8 mouse cellular contexts compared by ENCODE assay signal in the genomic region with DNA sequence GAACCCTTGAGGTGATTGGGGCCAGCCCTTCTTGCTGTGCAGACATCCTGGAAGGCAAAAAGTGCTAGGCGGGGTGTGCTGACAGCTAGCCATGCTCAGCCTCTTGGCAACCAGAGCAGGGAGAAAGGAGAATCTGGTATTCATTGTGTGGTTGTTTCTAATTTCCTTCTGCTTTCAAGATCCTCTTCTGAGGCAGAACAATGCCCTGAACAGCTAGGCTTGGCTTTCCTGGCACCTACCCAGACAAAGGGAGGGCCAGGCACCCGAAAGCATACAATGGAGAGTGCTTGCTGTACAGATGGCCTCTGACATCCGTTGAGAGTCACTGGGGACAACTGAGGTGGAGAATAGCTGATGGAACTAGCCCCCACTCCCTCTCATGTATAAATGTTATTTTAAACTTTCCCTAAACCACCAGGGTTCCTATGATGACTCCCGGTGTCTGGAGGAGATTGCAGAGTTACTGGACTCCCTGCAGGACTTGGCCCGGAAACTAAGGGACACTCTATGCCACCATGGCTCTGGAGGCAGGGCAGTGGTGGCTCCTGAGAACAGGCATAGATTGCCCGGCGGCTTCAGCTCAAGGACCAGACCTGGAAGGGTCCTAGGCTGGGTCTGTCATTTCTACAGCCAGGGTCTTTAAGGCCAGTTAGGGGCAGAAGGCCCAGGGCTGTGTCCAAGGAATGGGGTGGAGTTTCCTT. TPM values are rescaled to one million over a fixed set of nuclear protein-coding genes. Genes with fewer than 3 reads are reported as not detected.
DNase-seq lines count a peak whose midpoint lies in the region; ATAC-seq and TF ChIP-seq lines count a peak whose summit lies in the region.

No protein-coding gene starts in this region.

- peaks cover 31% of the 10 kb centered on the region for H3K4me1 ChIP-seq in embryonic fibroblast, embryonic 13.5 days (ENCODE audit: control insufficient read depth, insufficient read depth, low read length)
- peaks cover 55% of the 10 kb centered on the region for H3K4me1 ChIP-seq in megakaryocyte, embryonic 14.5 days
- peaks cover 50% of the 10 kb centered on the region for H3K4me1 ChIP-seq in stomach, embryonic 16.5 days (ENCODE audit: control insufficient read depth, insufficient read depth, low read length)

- 47% methylated on average over 7 of the region's 7 CpGs for WGBS in stomach, embryonic 16.5 days

- H3K27ac ChIP-seq in embryonic fibroblast, embryonic 13.5 days (ENCODE audit: insufficient read depth, low read length) = peak overlapping the region; percentile 83
- peak overlapping the region; percentile 21; the same call in 1 of the 2 replicates for H3K27ac ChIP-seq in layer of hippocampus, adult 2 months
- peak overlapping the region; percentile 91 for H3K27ac ChIP-seq in stomach, embryonic 16.5 days (ENCODE audit: low read length)

- no peak overlapping the region for H3K4me2 ChIP-seq in stomach, embryonic 16.5 days (ENCODE audit: low read depth, low read length)

- peak; percentile 79 to 85 for ATAC-seq in hematopoietic stem cell, adult 5-6 weeks (replicated peaks in 1 of 2; ENCODE audit: insufficient read depth in 1 of 2, low FRiP score in 2 of 2, low TSS enrichment in 1 of 2, low read depth in 1 of 2, poor library complexity in 2 of 2, severe bottlenecking in 2 of 2)
- peak; percentile 45; the same call in 1 of the 2 replicates for ATAC-seq in stomach, embryonic 16.5 days (ENCODE audit: insufficient read depth, low FRiP score)
- no peak for ATAC-seq in activated CD4-positive, CD25-positive, alpha-beta regulatory T cell, adult 4 months

- no peaks in the 10 kb centered on the region for H3K9me3 ChIP-seq in megakaryocyte, embryonic 14.5 days
- no peaks in the 10 kb centered on the region for H3K9me3 ChIP-seq in stomach, embryonic 16.5 days (replicated peaks; ENCODE audit: control insufficient read depth, low read length)

- H3K9ac ChIP-seq in stomach, embryonic 16.5 days (ENCODE audit: low read length) = no peak overlapping the region

- no peaks in the 10 kb centered on the region for H3K36me3 ChIP-seq in megakaryocyte, embryonic 14.5 days (replicated peaks; ENCODE audit: low read length)
- H3K36me3 ChIP-seq in stomach, embryonic 16.5 days (ENCODE audit: control insufficient read depth, insufficient read depth, low read length) = no peaks in the 10 kb centered on the region

- no peak for TF ChIP-seq CTCF in embryonic fibroblast, embryonic 13.5 days (IDR thresholded peaks at IDR 0.05; ENCODE audit: borderline replicate concordance, insufficient read depth, low read length)
- TF ChIP-seq CTCF in layer of hippocampus, adult 2 months (conservative IDR thresholded peaks at IDR 0.05) = no peak

- DNase-seq in 3T3-L1 (ENCODE audit: low read depth, low spot score) = peak; percentile 91
- DNase-seq in B cell, adult 2 months = peak; percentile 50 to 60
- peak in 1 of 2 experiments; percentile 29 for DNase-seq in layer of hippocampus, adult 2 months (ENCODE audit: low spot score in 2 of 2)

- no peak overlapping the region for H3K4me3 ChIP-seq in embryonic fibroblast, embryonic 13.5 days (ENCODE audit: insufficient read depth, low read length)
- no peak overlapping the region for H3K4me3 ChIP-seq in layer of hippocampus, adult 2 months
- peak overlapping the region; percentile 40 for H3K4me3 ChIP-seq in megakaryocyte, embryonic 14.5 days (replicated peaks)
- no peak overlapping the region for H3K4me3 ChIP-seq in stomach, embryonic 16.5 days (replicated peaks; ENCODE audit: low read length)

- TF ChIP-seq POLR2A in embryonic fibroblast, embryonic 13.5 days (IDR thresholded peaks at IDR 0.05; ENCODE audit: low read depth, low read length) = no peak

- H3K27me3 ChIP-seq in megakaryocyte, embryonic 14.5 days (replicated peaks) = peaks cover 5% of the 10 kb centered on the region
- H3K27me3 ChIP-seq in stomach, embryonic 16.5 days (ENCODE audit: control insufficient read depth, insufficient read depth, low read length) = no peaks in the 10 kb centered on the region

RNA-seq across cellular contexts. Expression of a gene that starts 16.2 kb away (rescaled TPM):
- not detected in 2 replicates for polyA plus RNA-seq in embryonic fibroblast, embryonic 13.5 days (2011; ENCODE audit: insufficient read length, low read depth, missing spikeins)
- not detected in 2 replicates for total RNA-seq in hematopoietic stem cell, adult 5-6 weeks (2017)
- not detected for total RNA-seq in layer of hippocampus, adult 2 months (2021)
- not detected in 2 replicates for polyA plus RNA-seq in megakaryocyte, embryonic 14.5 days (2012; ENCODE audit: insufficient read depth, low replicate concordance)
- 0.75 and 1.3 TPM in 2 replicates for polyA plus RNA-seq in stomach, embryonic 16.5 days (2015; fragmentation: Nextera tagmentation; extraction: Ambion mirVana)
- not detected for polyA plus RNA-seq in activated CD4-positive, CD25-positive, alpha-beta regulatory T cell, adult 4 months (2017; shearing (Covaris generic))

Comparison
In these comparisons a context has a peak if more than half of its experiments do, and no peak if none do; other contexts are left out.
1. H3K27ac ChIP-seq: peak in every context shown above with its lines; median percentile 91 in stomach, embryonic 16.5 days; 83 in embryonic fibroblast, embryonic 13.5 days; 21 in layer of hippocampus, adult 2 months.